Mouse (Mus musculus): ENCODE data around the gene Zfp687.
"Not testable (repeated sequence)": the region's sequence is repeated elsewhere in the genome, so short reads cannot be mapped to it uniquely, and the experiment has no call there.

Gene Zfp687

GRCm38 (mm10) chr3:95015337-95015872 lies at the start of gene Zfp687:
Gene Zfp687, minus strand, starts transcription at chr3:95015448.
- in situ Hi-C loops (cut with MboI; ENCODE audit: low pct_unique_long_range_greater_than_20kb in 1 of 2, low sequenced_read_pairs in 2 of 2, unreplicated experiment in 1 of 2), result no loop called here

- in situ Hi-C loops (cut with MboI; ENCODE audit: low pct_unique_long_range_greater_than_20kb in 1 of 2, low sequenced_read_pairs in 2 of 2, unreplicated experiment in 1 of 2), result no loop called here
Measured at GRCm38 (mm10) chr3:95063741-95064140, 48.5 kb upstream of the Zfp687 start.

GRCm38 (mm10) chr3:95058078-95058477 lies 42.8 kb upstream of the Zfp687 start:
- in situ Hi-C loops (cut with MboI; ENCODE audit: low pct_unique_long_range_greater_than_20kb in 1 of 2, low sequenced_read_pairs in 2 of 2, unreplicated experiment in 1 of 2), result no loop called here

- in situ Hi-C loops (cut with MboI; ENCODE audit: low pct_unique_long_range_greater_than_20kb in 1 of 2, low sequenced_read_pairs in 2 of 2, unreplicated experiment in 1 of 2), result no loop called here
Measured at GRCm38 (mm10) chr3:95056275-95056674, 41.0 kb upstream of the Zfp687 start.

GRCm38 (mm10) chr3:95054481-95055260 lies 39.4 kb upstream of the Zfp687 start:
- in situ Hi-C loops (cut with MboI; ENCODE audit: low pct_unique_long_range_greater_than_20kb in 1 of 2, low sequenced_read_pairs in 2 of 2, unreplicated experiment in 1 of 2), result no loop called here

GRCm38 (mm10) chr3:95053701-95054100 lies 38.5 kb upstream of the Zfp687 start:
- in situ Hi-C loops (cut with MboI; ENCODE audit: low pct_unique_long_range_greater_than_20kb in 1 of 2, low sequenced_read_pairs in 2 of 2, unreplicated experiment in 1 of 2), result no loop called here

- in situ Hi-C loops (cut with MboI; ENCODE audit: low pct_unique_long_range_greater_than_20kb in 1 of 2, low sequenced_read_pairs in 2 of 2, unreplicated experiment in 1 of 2), result no loop called here
Measured at GRCm38 (mm10) chr3:95052959-95053358, 37.7 kb upstream of the Zfp687 start.

- in situ Hi-C loops (cut with MboI; ENCODE audit: low pct_unique_long_range_greater_than_20kb in 1 of 2, low sequenced_read_pairs in 2 of 2, unreplicated experiment in 1 of 2), result no loop called here
Measured at GRCm38 (mm10) chr3:95047914-95048313, 32.7 kb upstream of the Zfp687 start.

GRCm38 (mm10) chr3:95046462-95047057 lies 31.3 kb upstream of the Zfp687 start:
- in situ Hi-C loops (cut with MboI; ENCODE audit: low pct_unique_long_range_greater_than_20kb in 1 of 2, low sequenced_read_pairs in 2 of 2, unreplicated experiment in 1 of 2), result no loop called here

GRCm38 (mm10) chr3:95043251-95043650 lies 28.0 kb upstream of the Zfp687 start:
- in situ Hi-C loops (cut with MboI; ENCODE audit: low pct_unique_long_range_greater_than_20kb in 1 of 2, low sequenced_read_pairs in 2 of 2, unreplicated experiment in 1 of 2), result no loop called here

GRCm38 (mm10) chr3:95042838-95043229 lies 27.6 kb upstream of the Zfp687 start:
- in situ Hi-C loops (cut with MboI; ENCODE audit: low pct_unique_long_range_greater_than_20kb in 1 of 2, low sequenced_read_pairs in 2 of 2, unreplicated experiment in 1 of 2), result no loop called here

- in situ Hi-C loops (cut with MboI; ENCODE audit: low pct_unique_long_range_greater_than_20kb in 1 of 2, low sequenced_read_pairs in 2 of 2, unreplicated experiment in 1 of 2), result no loop called here
Measured at GRCm38 (mm10) chr3:95042166-95042837, 27.1 kb upstream of the Zfp687 start, which contains the start of gene Psmd4. Gene Psmd4, minus strand, starts transcription at chr3:95042614.

- in situ Hi-C loops (cut with MboI; ENCODE audit: low pct_unique_long_range_greater_than_20kb in 1 of 2, low sequenced_read_pairs in 2 of 2, unreplicated experiment in 1 of 2), result no loop called here
Measured at GRCm38 (mm10) chr3:95041625-95042024, 26.4 kb upstream of the Zfp687 start.

- in situ Hi-C loops (cut with MboI; ENCODE audit: low pct_unique_long_range_greater_than_20kb in 1 of 2, low sequenced_read_pairs in 2 of 2, unreplicated experiment in 1 of 2), result no loop called here
Measured at GRCm38 (mm10) chr3:95029953-95030352, 14.7 kb upstream of the Zfp687 start.

- in situ Hi-C loops (cut with MboI; ENCODE audit: low pct_unique_long_range_greater_than_20kb in 1 of 2, low sequenced_read_pairs in 2 of 2, unreplicated experiment in 1 of 2), result not testable (repeated sequence)
Measured at GRCm38 (mm10) chr3:95029291-95029827, 14.1 kb upstream of the Zfp687 start.

- in situ Hi-C loops (cut with MboI; ENCODE audit: low pct_unique_long_range_greater_than_20kb in 1 of 2, low sequenced_read_pairs in 2 of 2, unreplicated experiment in 1 of 2), result no loop called here
Measured at GRCm38 (mm10) chr3:95028603-95029002, 13.4 kb upstream of the Zfp687 start.

- in situ Hi-C loops (cut with MboI; ENCODE audit: low pct_unique_long_range_greater_than_20kb in 1 of 2, low sequenced_read_pairs in 2 of 2, unreplicated experiment in 1 of 2), result no loop called here
Measured at GRCm38 (mm10) chr3:95027701-95028100, 12.5 kb upstream of the Zfp687 start.

GRCm38 (mm10) chr3:95027057-95027645 lies 11.9 kb upstream of the Zfp687 start:
- in situ Hi-C loops (cut with MboI; ENCODE audit: low pct_unique_long_range_greater_than_20kb in 1 of 2, low sequenced_read_pairs in 2 of 2, unreplicated experiment in 1 of 2), result no loop called here

GRCm38 (mm10) chr3:95025202-95025601 lies 10.0 kb upstream of the Zfp687 start:
- in situ Hi-C loops (cut with MboI; ENCODE audit: low pct_unique_long_range_greater_than_20kb in 1 of 2, low sequenced_read_pairs in 2 of 2, unreplicated experiment in 1 of 2), result no loop called here

Measured in mouse embryonic stem cell (cell line).